Mouse (Mus musculus) MEL (cell line): ENCODE data around the gene Specc1l. TPM values are rescaled to one million over a fixed set of nuclear protein-coding genes. Genes with fewer than 3 reads are reported as not detected.

Source experiments
- DNase-seq: peaks from one replicate; pipeline ENCODE4 v3.0.0; 2011; ENCODE audit warnings: low read depth, low spot score
- H3K27ac ChIP-seq: 2 replicates; pipeline ENCODE4 v1.5.1; 2012; ENCODE audit warnings: low read depth, mild to moderate bottlenecking, control low read depth, low read length, moderate library complexity; ENCODE audit not compliant: control insufficient read depth
- H3K27me3 ChIP-seq, 2 experiments: fragments of 150-350 bp in 1 of 2; sonication (generic) in 1 of 2; 2 replicates each; pipeline ENCODE4 v1.6.1; 2012; ENCODE audit warnings: low read length in 2 of 2, mild to moderate bottlenecking in 2 of 2, improper control_type of control experiment in 1 of 2, moderate library complexity in 1 of 2; ENCODE audit not compliant: insufficient read depth in 2 of 2, control insufficient read depth in 1 of 2
- H3K36me3 ChIP-seq, 2 experiments: 2 replicates each; pipeline ENCODE4 v1.6.1; 2012 to 2014; ENCODE audit warnings: low read length in 2 of 2, improper control_type of control experiment in 1 of 2, inconsistent platforms in 1 of 2, mild to moderate bottlenecking in 1 of 2; ENCODE audit not compliant: insufficient read depth in 2 of 2, control insufficient read depth in 1 of 2
- H3K4me1 ChIP-seq, 2 experiments: fragments of 150-350 bp in 1 of 2; sonication (generic) in 1 of 2; 2 replicates each; pipeline ENCODE4 v1.6.1; 2012; ENCODE audit warnings: low read length in 2 of 2, improper control_type of control experiment in 1 of 2, mild to moderate bottlenecking in 1 of 2; ENCODE audit not compliant: insufficient read depth in 2 of 2, control insufficient read depth in 1 of 2
- H3K4me3 ChIP-seq, 2 experiments: fragments of 150-350 bp in 1 of 2; sonication (generic) in 1 of 2; 2 replicates each; pipeline ENCODE4 v1.5.1; 2012; ENCODE audit warnings: low read depth in 2 of 2, low read length in 2 of 2, mild to moderate bottlenecking in 2 of 2, moderate library complexity in 2 of 2, control low read depth in 1 of 2, improper control_type of control experiment in 1 of 2; ENCODE audit not compliant: control insufficient read depth in 1 of 2, insufficient read depth in 1 of 2
- H3K79me2 ChIP-seq: 2 replicates; pipeline ENCODE4 v1.6.1; 2012; ENCODE audit warnings: mild to moderate bottlenecking, low read length, moderate library complexity; ENCODE audit not compliant: control insufficient read depth, poor library complexity, insufficient read depth
- H3K9ac ChIP-seq: 2 replicates; pipeline ENCODE4 v1.6.1; 2012; ENCODE audit warnings: low read depth, mild to moderate bottlenecking, control low read depth, low read length, moderate library complexity; ENCODE audit not compliant: control insufficient read depth, poor library complexity, severe bottlenecking
- H3K9me3 ChIP-seq: fragments of 150-350 bp; sonication (generic); replicated peaks from 2 replicates; pipeline ENCODE4 v1.6.1; 2012; ENCODE audit warnings: mild to moderate bottlenecking, low read length, improper control_type of control experiment, moderate library complexity; ENCODE audit not compliant: insufficient read depth
- BHLHE40 ChIP-seq: IDR thresholded peaks from 2 replicates; pipeline ENCODE4 v1.6.1; 2012; ENCODE audit warnings: low read depth, mild to moderate bottlenecking, inconsistent platforms, low read length, improper control_type of control experiment, borderline replicate concordance
- EP300 ChIP-seq, 2 experiments: IDR thresholded peaks; 2 replicates each; pipeline ENCODE4 v1.6.1; 2011; ENCODE audit warnings: improper control_type of control experiment in 2 of 2, low read length in 2 of 2, low read depth in 1 of 2, mild to moderate bottlenecking in 1 of 2
- ETS1 ChIP-seq: IDR thresholded peaks from 2 replicates; pipeline ENCODE4 v1.6.1; 2012; ENCODE audit warnings: low read depth, mild to moderate bottlenecking, inconsistent platforms, low read length, improper control_type of control experiment, moderate library complexity
- GATA1 ChIP-seq: IDR thresholded peaks from 2 replicates; pipeline ENCODE4 v1.6.1; 2011; ENCODE audit warnings: low read depth, low read length, improper control_type of control experiment
- JUND ChIP-seq: IDR thresholded peaks from 2 replicates; pipeline ENCODE4 v1.6.1; 2011; ENCODE audit warnings: low read depth, mild to moderate bottlenecking, improper control_type of control experiment, low read length
- MAX ChIP-seq: IDR thresholded peaks from 2 replicates; pipeline ENCODE4 v1.6.1; 2011; ENCODE audit warnings: low read length, improper control_type of control experiment
- MYB ChIP-seq: IDR thresholded peaks from 2 replicates; pipeline ENCODE4 v1.6.1; 2011; ENCODE audit warnings: mild to moderate bottlenecking, low read depth, low read length, improper control_type of control experiment
- POLR2AphosphoS2 ChIP-seq: IDR thresholded peaks from 2 replicates; pipeline ENCODE4 v1.6.1; 2011; ENCODE audit warnings: low read length, improper control_type of control experiment
- POLR2AphosphoS5 ChIP-seq: IDR thresholded peaks from 2 replicates; pipeline ENCODE4 v1.6.1; 2012; ENCODE audit warnings: low read depth, borderline replicate concordance, mild to moderate bottlenecking, inconsistent platforms, low read length, moderate library complexity, mixed read lengths
- SIN3A ChIP-seq: IDR thresholded peaks from 2 replicates; pipeline ENCODE4 v1.6.1; 2012; ENCODE audit warnings: low read length, improper control_type of control experiment, inconsistent platforms
- TAL1 ChIP-seq: IDR thresholded peaks from 2 replicates; pipeline ENCODE4 v1.6.1; 2012; ENCODE audit warnings: mild to moderate bottlenecking, inconsistent platforms, low read length, moderate library complexity, mixed read lengths
- TCF12 ChIP-seq: IDR thresholded peaks from 2 replicates; pipeline ENCODE4 v1.6.1; 2014; ENCODE audit warnings: low read depth, mild to moderate bottlenecking, inconsistent platforms, low read length, improper control_type of control experiment, moderate library complexity
- USF2 ChIP-seq, 2 experiments: IDR thresholded peaks; 2 replicates each; pipeline ENCODE4 v1.6.1; 2011 to 2012; ENCODE audit warnings: improper control_type of control experiment in 2 of 2, low read length in 2 of 2, borderline replicate concordance in 1 of 2, inconsistent platforms in 1 of 2, low read depth in 1 of 2, mild to moderate bottlenecking in 1 of 2; ENCODE audit not compliant: insufficient read depth in 1 of 2
- ZC3H11A ChIP-seq: IDR thresholded peaks from 2 replicates; pipeline ENCODE4 v1.6.1; 2012; ENCODE audit warnings: low read depth, mild to moderate bottlenecking, inconsistent platforms, low read length, improper control_type of control experiment
- ZKSCAN1 ChIP-seq: IDR thresholded peaks from 2 replicates; pipeline ENCODE4 v1.6.1; 2012; ENCODE audit warnings: low read depth, mild to moderate bottlenecking, inconsistent platforms, low read length, improper control_type of control experiment, moderate library complexity
- polyA plus RNA-seq, 2 experiments: library from polyadenylated mRNA; stranded (reverse) in 1 of 2; unstranded in 1 of 2; fragments of >175 nt in 1 of 2; fragments of >200 nt in 1 of 2; gene quantifications; 2 replicates each; pipeline versions ENCODE4 v1.2.1 to v1.2.4; 2012; ENCODE audit warnings: low replicate concordance in 2 of 2, low read depth in 1 of 2; ENCODE audit not compliant: insufficient read length in 2 of 2, insufficient read depth in 1 of 2, missing spikeins in 1 of 2
- total RNA-seq: library from RNA; depleted of rRNA; stranded (reverse); fragments of 300-350 nt; gene quantifications from 2 replicates; pipeline ENCODE4 v1.2.3, GENCODE M21; 2012

The Specc1l gene
- total and polyA plus RNA-seq, 3 experiments = 12.3 to 30.6 (median 15.1) TPM

DNA sequence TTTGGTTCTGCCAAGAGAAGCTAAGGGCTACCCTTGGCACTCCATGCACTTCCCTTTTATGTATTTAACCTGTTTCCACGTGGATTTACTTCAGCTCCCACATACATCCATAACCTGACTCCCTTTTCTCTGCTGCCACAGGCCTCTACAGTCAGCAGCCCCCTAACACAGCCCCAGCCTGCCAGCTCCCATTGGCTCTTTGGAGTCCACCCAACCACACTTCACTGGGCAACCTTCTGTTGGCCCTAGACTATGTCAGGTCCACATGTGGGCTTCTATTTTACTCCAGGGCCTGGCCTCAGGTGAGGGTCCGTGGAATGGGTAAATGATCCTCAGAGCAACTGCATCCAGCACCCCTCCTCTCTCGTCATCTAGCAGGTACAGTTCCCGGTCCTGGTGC lies 90.7 kb downstream of the Specc1l start:
- peak overlapping the region; percentile 92 for H3K27ac ChIP-seq

DNA sequence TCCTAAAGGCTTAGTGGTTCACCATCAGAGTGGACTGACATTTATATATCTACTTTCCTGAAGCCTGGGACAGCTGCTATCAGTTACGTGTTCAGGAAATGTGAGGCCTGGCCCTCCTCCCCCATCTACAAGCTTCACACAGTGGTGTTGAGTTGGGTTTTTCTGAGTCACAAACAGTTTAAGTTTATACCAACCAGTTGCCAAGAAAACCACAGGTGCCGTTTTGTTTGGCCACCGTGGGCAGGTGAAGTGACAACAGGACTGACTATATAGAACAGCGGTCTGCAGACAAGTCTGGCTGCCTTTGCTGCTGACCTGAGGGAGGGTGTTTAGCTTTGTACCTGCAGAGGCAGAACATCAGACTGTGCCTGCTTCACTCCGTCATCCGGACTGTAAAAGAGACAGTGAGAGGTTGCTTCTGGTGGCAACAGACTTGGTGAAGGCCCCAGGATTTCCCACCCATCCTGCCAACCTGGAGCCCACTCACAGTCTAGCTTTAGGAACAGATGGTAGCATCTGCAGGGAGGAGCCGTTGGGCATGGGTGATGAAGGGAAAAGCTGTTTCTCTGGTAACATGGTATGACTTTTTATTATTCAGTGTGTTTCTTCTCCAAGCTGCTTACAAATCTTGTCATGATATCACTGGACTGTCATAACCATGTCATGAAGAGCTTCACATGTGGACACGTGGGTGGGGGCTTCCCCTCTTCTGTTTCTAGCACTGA lies 91.6 kb downstream of the Specc1l start:
- Histone ChIP-seq H3K9me3 (no peaks in the 10 kb centered on the region), H3K9ac (peak overlapping the region; percentile 8; the same call in 1 of the 2 replicates), H3K4me3 (no peak overlapping the region), H3K27me3 (no peaks in the 10 kb centered on the region), H3K4me1 (peaks cover 44 to 61% of the 10 kb centered on the region in 2 experiments), H3K79me2 (no peaks in the 10 kb centered on the region), H3K36me3 (peaks cover 0 to 58% of the 10 kb centered on the region in 2 experiments; a peak in 2 of 4 replicates), H3K27ac (peak overlapping the region; percentile 92)
- DNase-seq = peak; percentile 56
- TF ChIP-seq GATA1 (peak; percentile 34; the same call in 1 of the 2 replicates), ETS1 (peak; percentile 69), SIN3A (peak; percentile 19; the same call in 1 of the 2 replicates), TCF12 (peak; percentile 35; the same call in 1 of the 2 replicates), MYB (no peak), EP300 (IDR thresholded peaks at IDR 0.05; ENCODE audit: low read depth in 1 of 2, low read length in 2 of 2) (peak; percentile 54 to 62; a peak in 3 of 4 replicates)

More for the DNA sequence above, 90.7 kb downstream of the Specc1l start:
- H3K4me1 ChIP-seq = peaks cover 45 to 61% of the 10 kb centered on the region in 2 experiments
- TF ChIP-seq SIN3A (no peak), JUND (no peak), BHLHE40 (no peak), POLR2AphosphoS5 (no peak), USF2 (IDR thresholded peaks at IDR 0.05; ENCODE audit: borderline replicate concordance in 1 of 2, insufficient read depth in 1 of 2, low read depth in 1 of 2, low read length in 2 of 2) (no peak), MAX (no peak), ZC3H11A (no peak), TAL1 (no peak), POLR2AphosphoS2 (no peak), ZKSCAN1 (no peak)
- TF ChIP-seq, all 39 proteins: peak for 0
- Histone ChIP-seq H3K9ac (peak overlapping the region; percentile 42), H3K9me3 (no peaks in the 10 kb centered on the region), H3K27me3 (no peaks in the 10 kb centered on the region), H3K4me3 (no peak overlapping the region), H3K79me2 (no peaks in the 10 kb centered on the region), H3K36me3 (peaks cover 0 to 63% of the 10 kb centered on the region in 2 experiments; a peak in 2 of 4 replicates)
- no peak for DNase-seq
